8 mouse cellular contexts compared by ENCODE assay signal in the genomic region with DNA sequence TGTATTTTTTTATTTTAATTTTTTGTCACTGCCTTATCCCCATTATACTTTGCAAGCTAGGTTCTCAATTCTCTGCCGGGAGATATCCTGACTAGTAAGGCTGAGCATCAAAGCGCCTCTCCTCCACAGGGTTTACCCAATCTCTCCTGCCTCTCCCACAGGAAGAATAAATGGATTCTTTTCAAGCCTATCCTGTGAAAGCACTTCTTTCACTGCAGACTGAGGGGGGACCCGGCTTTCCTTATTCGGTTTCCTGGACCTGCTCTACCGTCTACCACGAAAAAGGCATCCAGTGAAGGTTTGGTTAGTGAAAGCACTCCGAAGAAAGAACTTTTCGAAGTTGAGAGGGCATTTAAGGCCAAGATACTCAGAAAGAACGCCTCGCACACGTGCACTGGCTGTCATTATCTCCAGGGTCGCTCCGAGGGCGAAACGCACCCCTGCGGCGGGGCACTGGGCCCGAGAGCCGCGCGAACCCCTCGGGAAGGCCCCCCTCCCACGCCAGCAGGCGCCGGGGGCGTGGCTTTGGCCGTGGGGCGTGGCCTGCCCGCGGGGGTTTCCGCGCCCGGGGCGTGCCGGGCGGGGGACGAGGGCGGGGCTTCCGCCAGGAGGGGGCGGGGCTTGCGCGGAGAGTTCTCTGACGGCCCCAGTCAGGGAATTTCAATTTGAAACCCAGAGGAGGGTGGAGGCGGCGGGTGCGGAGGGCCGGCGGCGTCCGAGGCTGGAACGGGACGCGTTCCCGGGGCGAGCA. TPM values are rescaled to one million over a fixed set of nuclear protein-coding genes. Genes with fewer than 3 reads are reported as not detected.
DNase-seq lines count a peak whose midpoint lies in the region; ATAC-seq lines count a peak whose summit lies in the region.

A gene (plus strand): TSS at position 591 of the 751 bp plus-strand sequence.

- no peaks in the 10 kb centered on the region for H3K36me3 ChIP-seq in erythroblast, embryonic 14.5 days (ENCODE audit: control insufficient read depth)
- no peaks in the 10 kb centered on the region for H3K36me3 ChIP-seq in heart, embryonic 11.5 days (ENCODE audit: control insufficient read depth, insufficient read depth, low read length)
- H3K36me3 ChIP-seq in kidney, embryonic 16.5 days (ENCODE audit: insufficient read depth, low read length): no peaks in the 10 kb centered on the region

- H3K4me3 ChIP-seq in erythroblast, embryonic 14.5 days (replicated peaks): peak within 1 kb of the TSS; percentile 77
- H3K4me3 ChIP-seq in heart, embryonic 11.5 days (ENCODE audit: low read depth, low read length): peak within 1 kb of the TSS; percentile 92
- peak within 1 kb of the TSS; percentile 82 for H3K4me3 ChIP-seq in kidney, embryonic 16.5 days (ENCODE audit: low read length)

- WGBS in heart, embryonic 11.5 days (ENCODE audit: insufficient replicate concordance): under 1% methylated on average over 54 of the region's 55 CpGs
- under 1% methylated on average over 44 of the region's 55 CpGs for WGBS in kidney, embryonic 16.5 days

- H3K9ac ChIP-seq in heart, embryonic 11.5 days (ENCODE audit: low read depth, low read length): peak within 1 kb of the TSS; percentile 97
- H3K9ac ChIP-seq in kidney, embryonic 16.5 days (replicated peaks; ENCODE audit: low read length): peak within 1 kb of the TSS; percentile 90

- peaks cover 44% of the 10 kb centered on the region for H3K27me3 ChIP-seq in erythroblast, embryonic 14.5 days (ENCODE audit: control insufficient read depth)
- H3K27me3 ChIP-seq in heart, embryonic 11.5 days (ENCODE audit: control insufficient read depth, insufficient read depth, low read length): no peaks in the 10 kb centered on the region
- no peaks in the 10 kb centered on the region for H3K27me3 ChIP-seq in kidney, embryonic 16.5 days (ENCODE audit: insufficient read depth, low read length)

- no peaks in the 10 kb centered on the region for H3K9me3 ChIP-seq in erythroblast, embryonic 14.5 days (ENCODE audit: control insufficient read depth, low read length)
- H3K9me3 ChIP-seq in heart, embryonic 11.5 days (replicated peaks; ENCODE audit: control insufficient read depth, low read length): no peaks in the 10 kb centered on the region
- H3K9me3 ChIP-seq in kidney, embryonic 16.5 days (ENCODE audit: low read length): no peaks in the 10 kb centered on the region

- H3K4me1 ChIP-seq in erythroblast, embryonic 14.5 days (ENCODE audit: control insufficient read depth): peaks cover 17% of the 10 kb centered on the region
- H3K4me1 ChIP-seq in heart, embryonic 11.5 days (ENCODE audit: control insufficient read depth, insufficient read depth, low read length): peaks cover 17% of the 10 kb centered on the region
- peaks cover 13% of the 10 kb centered on the region; the same call in 1 of the 2 replicates for H3K4me1 ChIP-seq in kidney, embryonic 16.5 days (ENCODE audit: insufficient read depth, low read length)

- DNase-seq in CD4-positive helper T cell, adult 2 months (ENCODE audit: low read depth, low spot score): peak; percentile 89
- peak; percentile 37 for DNase-seq in brain, embryonic 18.5 days (ENCODE audit: low read depth, low spot score)
- DNase-seq in liver: peak; percentile 95
- DNase-seq in monocyte, adult 2 months (ENCODE audit: low read depth in 1 of 2, low spot score in 2 of 2): peak; percentile 76 to 91
- DNase-seq in spleen, postnatal 14 days (ENCODE audit: low spot score in 2 of 2): peak; percentile 85 to 89

- ATAC-seq in heart, embryonic 11.5 days (replicated peaks; ENCODE audit: insufficient number of reproducible peaks, low FRiP score, low TSS enrichment): peak; percentile 93
- peak; percentile 96 for ATAC-seq in kidney, embryonic 16.5 days (ENCODE audit: low FRiP score, low TSS enrichment)

- H3K4me2 ChIP-seq in heart, embryonic 11.5 days: peak within 1 kb of the TSS; percentile 71
- peak within 1 kb of the TSS; percentile 79 for H3K4me2 ChIP-seq in kidney, embryonic 16.5 days (replicated peaks; ENCODE audit: low read depth, low read length)

- peak within 1 kb of the TSS; percentile 86 for H3K27ac ChIP-seq in heart, embryonic 11.5 days (ENCODE audit: low read depth, low read length)
- H3K27ac ChIP-seq in kidney, embryonic 16.5 days (ENCODE audit: low read length): peak within 1 kb of the TSS; percentile 81

RNA-seq across cellular contexts. Expression of the gene that starts here (rescaled TPM):
- 0.47 and 0.48 TPM in 2 replicates for polyA plus RNA-seq in erythroblast, embryonic 14.5 days (2012)
- polyA plus RNA-seq in heart, embryonic 11.5 days (2014; fragmentation: Nextera tagmentation; extraction: Ambion mirVana): 51.5 and 54.2 TPM in 2 replicates
- 74.9 and 75.6 TPM in 2 replicates for polyA plus RNA-seq in kidney, embryonic 16.5 days (2015; fragmentation: Nextera tagmentation; extraction: Ambion mirVana)

Comparison
In these comparisons a context has a peak if more than half of its experiments do, and no peak if none do; other contexts are left out.
1. Peak in every context shown above with its lines: DNase-seq, ATAC-seq, H3K4me3 ChIP-seq and H3K27ac ChIP-seq.
2. RNA of the gene that starts here (polyA plus RNA-seq): 74.9 to 75.6 TPM in kidney, embryonic 16.5 days and 51.5 to 54.2 TPM in heart, embryonic 11.5 days; 0.47 to 0.48 TPM in erythroblast, embryonic 14.5 days; every median in the first group is over 10 times any median in the second.
3. DNase-seq: peak in every context shown above with its lines; median percentile 95 in liver; 89 in CD4-positive helper T cell, adult 2 months; 87 in spleen, postnatal 14 days; 84 in monocyte, adult 2 months; 37 in brain, embryonic 18.5 days.